ENCODE assay signal across 12 mouse cellular contexts in genomic region chr1:79682936-79683335, GRCm38 (mm10). TPM values are rescaled to one million over a fixed set of nuclear protein-coding genes. Genes with fewer than 3 reads are reported as not detected.
DNase-seq lines count a peak whose midpoint lies in the region; ATAC-seq and TF ChIP-seq lines count a peak whose summit lies in the region.
"Had no signal": no experiment of that assay in that cellular context is flagged by ENCODE, and none has a peak within 500 bp of the region (broad histone marks: within the 10 kb centered on the region; RNA-seq: fewer than 3 reads in every experiment).

No protein-coding gene starts in this region.

- TF ChIP-seq EP300 in heart, adult 2 months (IDR thresholded peaks at IDR 0.05; ENCODE audit: insufficient read depth, low read depth, low read length), result no peak

- 11% methylated on average over 5 of the region's 5 CpGs for WGBS in heart, adult 2 months
- WGBS in midbrain, embryonic 14.5 days, result 13% methylated on average over 5 of the region's 5 CpGs
- WGBS in midbrain, embryonic 15.5 days, result 13% methylated on average over 5 of the region's 5 CpGs

- no peak for TF ChIP-seq POLR2A in heart, adult 2 months (IDR thresholded peaks at IDR 0.05; ENCODE audit: insufficient read depth, low read depth, low read length)

- H3K9me3 ChIP-seq in midbrain, embryonic 14.5 days (ENCODE audit: control insufficient read depth, low read length), result 0 out of 2 replicates have a peak, but pooled peaks cover 3% of the 10 kb centered on the region
- no peaks in the 10 kb centered on the region for H3K9me3 ChIP-seq in midbrain, embryonic 15.5 days

- no peak overlapping the region for H3K4me3 ChIP-seq in heart, adult 2 months
- H3K4me3 ChIP-seq in midbrain, embryonic 14.5 days (replicated peaks; ENCODE audit: low read depth, low read length), result no peak overlapping the region
- H3K4me3 ChIP-seq in midbrain, embryonic 15.5 days, result no peak overlapping the region
- H3K4me3 ChIP-seq: limb, embryonic 12.5 days; midbrain, embryonic 12.5 days had no signal

- H3K9ac ChIP-seq in heart, adult 2 months (ENCODE audit: low read depth, low read length), result no peak overlapping the region
- no peak overlapping the region for H3K9ac ChIP-seq in midbrain, embryonic 14.5 days (replicated peaks; ENCODE audit: low read length)
- H3K9ac ChIP-seq in midbrain, embryonic 15.5 days, result no peak overlapping the region
- H3K9ac ChIP-seq: limb, embryonic 12.5 days; midbrain, embryonic 12.5 days had no signal

- ATAC-seq in midbrain, embryonic 14.5 days (ENCODE audit: low FRiP score, low TSS enrichment), result no peak
- ATAC-seq in midbrain, embryonic 15.5 days (replicated peaks), result no peak

- no peaks in the 10 kb centered on the region for H3K4me1 ChIP-seq in heart, adult 2 months (ENCODE audit: control insufficient read depth, insufficient read depth, low read length)
- no peaks in the 10 kb centered on the region for H3K4me1 ChIP-seq in midbrain, embryonic 14.5 days (ENCODE audit: control insufficient read depth, insufficient read depth, low read length)
- no peaks in the 10 kb centered on the region for H3K4me1 ChIP-seq in midbrain, embryonic 15.5 days
- H3K4me1 ChIP-seq: limb, embryonic 12.5 days; midbrain, embryonic 12.5 days had no signal

- H3K27me3 ChIP-seq in heart, adult 2 months (ENCODE audit: control insufficient read depth, insufficient read depth, low read length), result no peaks in the 10 kb centered on the region
- H3K27me3 ChIP-seq in midbrain, embryonic 14.5 days (ENCODE audit: control insufficient read depth, insufficient read depth, low read length), result no peaks in the 10 kb centered on the region
- H3K27me3 ChIP-seq in midbrain, embryonic 15.5 days (replicated peaks), result no peaks in the 10 kb centered on the region
- H3K27me3 ChIP-seq: limb, embryonic 12.5 days; midbrain, embryonic 12.5 days had no signal

- no peaks in the 10 kb centered on the region for H3K79me2 ChIP-seq in heart, adult 2 months (replicated peaks; ENCODE audit: control insufficient read depth, insufficient read depth, low read length)

- DNase-seq in heart, adult 2 months, result no peak
- DNase-seq in heart, postnatal 4 days, result no peak
- peak; percentile 57 for DNase-seq in midbrain, embryonic 14.5 days
- DNase-seq in c-Kit-positive CD71-positive TER-119-positive erythroid progenitor cells, embryonic 14.5 days (ENCODE audit: low spot score), result peak; percentile 16
- DNase-seq in right cerebral cortex, postnatal 4 days, result no peak
- DNase-seq in cerebellum, adult 18-20 months, result no peak
- no peak for DNase-seq in cerebellum, postnatal 36 days
- DNase-seq: gastrocnemius, postnatal 10 days; heart, postnatal 14 days had no signal

- no peak overlapping the region for H3K27ac ChIP-seq in heart, adult 2 months
- no peak overlapping the region for H3K27ac ChIP-seq in midbrain, embryonic 14.5 days (replicated peaks; ENCODE audit: low read depth, low read length)
- H3K27ac ChIP-seq in midbrain, embryonic 15.5 days, result no peak overlapping the region
- H3K27ac ChIP-seq: limb, embryonic 12.5 days; midbrain, embryonic 12.5 days had no signal

- intact Hi-C loops in heart, adult 2 months (cut with DNase I), result loop anchor here (1.0 kb wide), 1 partner anchor 959 kb away; no protein-coding TSS in a partner anchor

- H3K36me3 ChIP-seq in heart, adult 2 months (ENCODE audit: control insufficient read depth, insufficient read depth, low read length), result no peaks in the 10 kb centered on the region
- H3K36me3 ChIP-seq in midbrain, embryonic 14.5 days (ENCODE audit: control insufficient read depth, insufficient read depth, low read length), result no peaks in the 10 kb centered on the region
- no peaks in the 10 kb centered on the region for H3K36me3 ChIP-seq in midbrain, embryonic 15.5 days (replicated peaks)
- H3K36me3 ChIP-seq: limb, embryonic 12.5 days; midbrain, embryonic 12.5 days had no signal

- TF ChIP-seq CTCF in heart, adult 2 months (IDR thresholded peaks at IDR 0.05), result peak; percentile 78

- no peak overlapping the region for H3K4me2 ChIP-seq in midbrain, embryonic 14.5 days (ENCODE audit: low read length)
- no peak overlapping the region for H3K4me2 ChIP-seq in midbrain, embryonic 15.5 days
- H3K4me2 ChIP-seq: limb, embryonic 12.5 days; midbrain, embryonic 12.5 days had no signal

RNA-seq across cellular contexts. Expression of gene Ap1s3, which starts 11.2 kb away (rescaled TPM):
- under 1 TPM; 0.20 to 0.29 TPM for total RNA-seq in heart, adult 2 months (2021)
- 0.12 and 2.9 TPM in 2 replicates for polyA plus RNA-seq in heart, adult 2 months (2012; rRNA removed)
- total RNA-seq in heart, postnatal 4 days (2021), result 1 to 10 TPM; 2.4 to 3.2 TPM
- 0.38 TPM in 1 of 2 replicates, not detected in the other for polyA plus RNA-seq in midbrain, embryonic 14.5 days (2014; fragmentation: Nextera tagmentation; extraction: Ambion mirVana)
- polyA plus RNA-seq in midbrain, embryonic 15.5 days (2015; fragmentation: Nextera tagmentation; extraction: Ambion mirVana), result 0.15 and 0.37 TPM in 2 replicates

Comparison
In these comparisons a context has a peak if more than half of its experiments do, and no peak if none do; other contexts are left out.
1. DNase-seq: peak in midbrain, embryonic 14.5 days (single experiment) and c-Kit-positive CD71-positive TER-119-positive erythroid progenitor cells, embryonic 14.5 days (single experiment); none in heart, adult 2 months (0 of 2), heart, postnatal 4 days (single experiment), right cerebral cortex, postnatal 4 days (single experiment), cerebellum, adult 18-20 months (0 of 2) and cerebellum, postnatal 36 days (0 of 2).